Mouse (Mus musculus) granulocyte monocyte progenitor cell, adult 5-6 weeks (primary cell): Measurements from ENCODE around the gene Hoxa3. TPM values are rescaled to one million over a fixed set of nuclear protein-coding genes. Genes with fewer than 3 reads are reported as not detected.

Source experiments
- ATAC-seq: replicated peaks from 2 replicates; pipeline ENCODE4 v1.8.0; 2016; ENCODE audit warnings: mild to moderate bottlenecking, moderate TSS enrichment, inconsistent platforms; ENCODE audit not compliant: poor library complexity, severe bottlenecking
- total RNA-seq, 2 experiments: library from RNA; stranded (forward) in 1 of 2; stranded (reverse) in 1 of 2; fragments of 200-712, 200-1000 nt in 1 of 2; fragments of >200 nt in 1 of 2; fragmentation: Nextera tagmentation in 1 of 2; gene quantifications; 2 replicates each; pipeline ENCODE4 v1.2.3; 2014 to 2017

The Hoxa3 gene
- total RNA-seq (2014; fragmentation: Nextera tagmentation) = 1.7 and 3.1 TPM in 2 replicates
- total RNA-seq (2017) = 0.34 TPM in 1 of 2 replicates, not detected in the other

DNA sequence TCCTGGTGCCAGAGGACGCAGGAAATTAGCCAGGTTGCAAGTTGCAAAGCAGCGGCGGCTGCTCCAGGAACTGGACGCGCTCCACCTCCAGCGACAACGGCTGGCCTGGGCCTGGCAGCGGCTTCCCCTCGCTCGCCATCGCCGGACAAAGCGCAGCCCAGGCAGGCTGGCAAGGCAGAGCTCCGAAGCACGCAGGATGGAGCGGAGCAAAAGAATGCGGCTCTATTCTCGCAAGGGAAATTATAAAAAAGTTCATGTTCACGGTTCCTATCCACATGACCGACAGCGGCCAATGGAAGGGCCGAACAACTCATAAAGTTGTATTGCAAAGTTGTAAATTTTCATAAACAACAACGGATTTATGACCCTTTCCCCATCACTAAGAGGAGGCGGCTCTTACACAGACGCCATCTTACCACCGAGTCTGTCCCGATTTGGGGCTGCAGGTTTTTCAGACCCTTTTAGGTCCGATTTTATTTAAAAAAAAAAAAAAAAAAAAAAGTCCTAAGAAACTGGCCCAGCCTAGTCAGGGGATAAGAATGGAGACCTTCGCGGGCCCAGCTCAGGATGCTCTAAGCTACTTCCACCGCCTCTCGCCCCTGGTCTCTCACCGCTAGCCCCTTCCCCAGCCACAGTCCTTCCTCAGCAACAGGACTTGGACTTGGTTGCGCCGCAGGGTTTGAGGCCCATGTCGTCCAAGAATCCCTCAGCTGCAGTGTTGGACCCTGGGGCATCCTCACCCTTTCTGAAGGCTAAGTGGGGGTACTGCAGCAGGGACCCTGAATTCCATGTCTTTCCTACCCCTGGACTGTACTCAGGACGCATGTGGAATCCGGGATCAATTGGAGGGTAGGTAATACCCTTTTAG lies at the start of gene Hoxa3, which contains the start of gene Gm28308:
Gene Hoxa3, minus strand, starts transcription at position 218 of the 868 bp plus-strand sequence.
Gene Gm28308, minus strand, starts transcription at position 221 of the 868 bp plus-strand sequence.
- peak; percentile 8; the same call in 1 of the 2 replicates for ATAC-seq

DNA sequence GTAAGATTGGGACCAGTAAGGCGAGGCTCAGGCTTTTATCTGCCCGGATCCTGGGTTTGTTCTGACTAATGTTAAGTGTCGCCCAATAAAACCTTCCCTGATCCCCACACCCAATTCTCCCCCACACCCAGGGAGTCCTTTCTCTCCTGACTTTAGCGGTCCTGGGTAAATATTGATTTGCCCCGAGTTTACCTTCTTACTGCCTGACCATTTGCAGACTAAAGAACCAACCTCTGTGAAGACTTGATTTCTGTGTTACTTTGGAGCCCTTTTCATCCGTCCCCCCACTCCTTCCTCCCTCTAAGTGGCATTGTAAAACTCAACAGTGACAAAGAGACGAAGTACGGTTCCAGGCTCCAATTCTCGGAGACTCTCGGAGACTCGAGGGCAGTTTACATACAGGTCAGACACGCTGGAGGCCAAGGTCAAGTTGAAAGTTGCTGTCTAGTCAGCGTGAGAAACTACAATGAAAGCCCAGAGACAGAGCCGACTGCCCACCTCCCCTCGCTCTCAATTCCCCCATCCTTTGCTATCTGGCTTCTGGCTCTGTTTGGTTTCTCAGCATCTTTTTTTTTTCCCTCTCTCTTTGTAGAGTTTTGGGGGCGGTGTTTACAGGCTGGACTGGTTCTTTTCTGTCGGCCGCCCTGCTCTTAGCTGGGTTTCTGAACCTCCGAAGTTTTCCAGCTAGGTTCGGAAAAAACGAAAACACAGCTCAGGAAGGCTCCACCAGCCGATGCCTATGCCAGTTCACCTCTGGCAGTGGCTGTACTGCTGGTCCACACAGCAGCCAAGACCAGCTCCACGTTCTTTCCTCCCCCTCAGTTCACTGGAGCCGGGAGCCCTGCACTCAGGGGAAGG lies 49.6 kb upstream of the Hoxa3 start:
- ATAC-seq = no peak

DNA sequence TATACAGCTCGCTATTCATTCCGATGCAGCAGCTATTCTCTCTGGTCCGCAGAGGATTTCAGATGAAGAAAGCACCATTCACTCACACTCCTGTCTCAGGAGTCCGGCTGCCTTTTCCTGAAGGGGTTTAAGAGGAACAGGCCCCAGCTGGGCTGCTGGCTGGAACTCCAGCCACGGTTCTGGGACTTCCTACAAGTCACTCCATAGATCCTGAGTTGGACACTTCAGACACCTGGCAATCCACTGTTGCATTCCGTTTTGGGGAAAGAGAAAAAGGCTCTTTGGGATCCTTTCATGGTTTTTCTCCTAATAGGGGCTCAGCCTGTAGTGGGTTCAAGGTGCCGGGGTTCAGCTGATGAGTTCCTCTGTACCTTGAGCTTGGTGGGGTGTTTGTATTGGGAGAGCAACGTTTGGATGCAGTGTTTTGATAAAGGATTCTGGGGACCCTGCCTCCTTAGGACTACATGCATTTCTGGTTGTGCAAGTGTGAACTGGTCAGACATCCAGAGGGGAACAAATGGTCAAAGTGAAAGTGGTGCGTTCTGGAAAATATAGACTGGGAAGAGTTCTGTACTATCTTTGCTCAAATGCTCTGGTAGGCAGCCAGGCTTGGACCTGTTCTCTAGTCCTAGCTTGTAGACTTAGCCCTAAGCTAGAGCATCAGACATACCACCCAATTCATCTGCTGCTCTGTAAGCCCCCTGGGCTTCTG lies 48.8 kb upstream of the Hoxa3 start:
- ATAC-seq = no peak

DNA sequence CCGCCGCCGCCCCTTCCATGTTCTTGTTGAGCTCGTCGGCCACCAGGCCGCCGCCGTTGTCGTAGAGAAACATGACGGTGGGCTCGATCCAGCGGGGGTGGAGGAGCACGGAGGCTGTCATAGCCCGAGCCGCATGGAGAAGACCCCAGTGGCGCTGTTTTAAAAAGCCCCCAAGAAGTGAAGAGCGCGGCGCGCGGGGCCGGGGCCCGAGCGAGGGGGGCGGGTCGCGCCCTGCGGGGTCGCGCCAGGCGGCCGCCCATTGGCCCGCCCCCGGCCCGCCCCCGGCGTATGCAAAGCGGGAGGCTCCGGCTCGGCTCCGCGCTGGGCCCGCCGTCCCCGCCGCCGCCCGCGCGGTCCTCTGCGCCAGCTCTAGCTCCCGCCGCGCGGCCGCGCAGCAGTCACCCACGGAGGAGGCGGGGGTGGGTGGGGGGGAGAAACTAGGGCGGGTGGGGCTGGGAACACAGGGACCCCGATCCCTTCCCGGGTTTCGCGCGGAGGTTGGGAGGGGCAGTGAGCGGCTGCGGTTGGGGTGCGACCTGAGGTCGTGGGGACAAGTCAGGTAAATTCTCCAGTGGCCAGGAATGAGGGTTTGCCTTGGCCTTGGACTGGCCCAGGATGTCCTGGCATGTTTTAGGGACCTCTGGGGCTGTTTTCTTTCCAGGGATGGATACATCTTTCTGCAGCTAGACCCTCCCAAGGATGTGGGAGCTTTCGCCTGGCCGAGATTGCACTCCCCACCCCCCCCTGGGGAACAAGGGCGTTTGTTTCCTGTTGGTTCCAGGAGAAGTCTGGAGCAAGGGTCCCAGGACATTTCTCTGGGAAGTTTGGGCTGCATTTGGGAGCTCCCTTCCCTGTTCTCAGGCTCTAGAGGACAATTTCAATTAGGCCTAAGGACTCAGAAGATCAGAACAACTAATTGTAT lies 47.8 kb upstream of the Hoxa3 start, which contains the start of gene Hoxa13:
Gene Hoxa13, minus strand, starts transcription at position 227 of the 922 bp plus-strand sequence.
- no peak; the same call in 1 of the 2 replicates for ATAC-seq

DNA sequence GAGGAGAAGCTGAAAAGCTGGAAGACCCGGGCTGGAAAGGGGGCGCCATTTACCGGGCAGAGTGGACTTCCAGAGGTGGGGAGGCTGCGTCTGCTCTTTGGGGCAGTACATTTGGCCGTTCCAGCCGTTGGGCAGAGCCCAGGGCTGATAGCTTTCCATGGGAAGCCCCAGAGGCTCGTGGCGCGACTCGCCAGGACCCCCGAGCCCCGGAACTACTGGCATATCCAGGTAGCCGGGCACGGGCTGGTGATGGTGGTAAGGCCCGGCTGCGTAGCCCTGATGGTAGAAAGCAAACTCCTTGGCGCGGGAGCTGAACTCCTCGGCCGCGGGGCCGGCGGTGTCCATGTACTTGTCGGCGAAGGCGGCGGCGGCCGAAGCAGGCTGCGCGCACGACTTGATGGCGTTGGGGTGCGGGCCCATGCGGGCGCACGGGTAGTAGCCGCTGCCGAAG lies 46.7 kb upstream of the Hoxa3 start:
- ATAC-seq = 0 out of 2 replicates have a peak, but pooled peaks have one; percentile 16

DNA sequence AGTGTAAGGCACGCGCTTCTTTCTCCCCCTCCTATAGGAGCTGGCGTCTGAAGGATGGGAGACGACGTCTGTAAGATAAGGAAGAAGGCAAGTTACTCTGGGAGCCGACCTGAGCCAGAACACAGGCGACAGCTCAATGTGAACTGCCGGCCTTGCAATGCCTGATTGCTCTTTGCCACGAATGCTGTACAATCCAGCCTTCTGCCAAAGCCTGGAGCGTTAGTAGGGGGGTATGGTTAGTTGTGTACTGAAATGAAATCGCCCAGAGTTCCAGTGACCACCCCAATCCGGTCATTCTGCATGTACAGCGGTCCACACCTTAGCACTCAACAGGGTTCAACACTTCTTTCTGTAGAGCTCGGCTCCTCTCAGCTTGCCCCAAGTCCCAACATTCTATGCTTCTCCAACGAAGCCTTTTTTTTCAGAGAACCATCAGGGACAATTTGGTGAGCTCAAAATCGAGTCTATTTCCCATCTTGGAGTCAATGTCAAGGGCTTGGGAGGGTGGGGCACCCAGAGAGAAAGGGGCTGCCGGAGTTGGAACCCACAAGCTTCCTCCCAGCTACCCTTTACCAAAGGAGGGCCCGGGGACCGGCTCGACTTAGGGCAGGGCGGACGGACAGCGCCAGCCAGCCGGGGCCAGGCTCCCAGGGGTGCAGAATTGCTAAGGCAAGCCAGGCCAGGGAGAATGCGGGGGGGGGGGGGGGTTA lies 46.1 kb upstream of the Hoxa3 start:
- ATAC-seq = no peak

DNA sequence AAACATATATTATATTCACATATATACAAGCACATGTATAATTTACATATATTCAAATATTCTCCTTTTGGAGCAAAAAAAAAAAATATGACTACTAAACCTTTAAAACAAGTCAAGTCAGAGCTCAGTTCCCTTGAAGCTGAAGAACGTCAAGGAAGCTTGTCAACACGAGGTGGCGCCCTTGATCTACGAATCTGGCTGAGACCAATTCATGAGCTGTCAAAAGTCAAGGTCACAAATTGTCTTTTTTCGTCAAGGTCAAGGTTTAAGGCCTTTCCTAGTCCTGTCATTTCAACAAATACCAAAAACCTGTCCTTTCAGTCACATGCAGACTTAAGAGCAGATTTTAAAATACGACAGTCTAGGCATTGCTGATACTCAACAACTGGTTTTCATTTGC lies 43.8 kb upstream of the Hoxa3 start:
- peak; percentile 74 for ATAC-seq

DNA sequence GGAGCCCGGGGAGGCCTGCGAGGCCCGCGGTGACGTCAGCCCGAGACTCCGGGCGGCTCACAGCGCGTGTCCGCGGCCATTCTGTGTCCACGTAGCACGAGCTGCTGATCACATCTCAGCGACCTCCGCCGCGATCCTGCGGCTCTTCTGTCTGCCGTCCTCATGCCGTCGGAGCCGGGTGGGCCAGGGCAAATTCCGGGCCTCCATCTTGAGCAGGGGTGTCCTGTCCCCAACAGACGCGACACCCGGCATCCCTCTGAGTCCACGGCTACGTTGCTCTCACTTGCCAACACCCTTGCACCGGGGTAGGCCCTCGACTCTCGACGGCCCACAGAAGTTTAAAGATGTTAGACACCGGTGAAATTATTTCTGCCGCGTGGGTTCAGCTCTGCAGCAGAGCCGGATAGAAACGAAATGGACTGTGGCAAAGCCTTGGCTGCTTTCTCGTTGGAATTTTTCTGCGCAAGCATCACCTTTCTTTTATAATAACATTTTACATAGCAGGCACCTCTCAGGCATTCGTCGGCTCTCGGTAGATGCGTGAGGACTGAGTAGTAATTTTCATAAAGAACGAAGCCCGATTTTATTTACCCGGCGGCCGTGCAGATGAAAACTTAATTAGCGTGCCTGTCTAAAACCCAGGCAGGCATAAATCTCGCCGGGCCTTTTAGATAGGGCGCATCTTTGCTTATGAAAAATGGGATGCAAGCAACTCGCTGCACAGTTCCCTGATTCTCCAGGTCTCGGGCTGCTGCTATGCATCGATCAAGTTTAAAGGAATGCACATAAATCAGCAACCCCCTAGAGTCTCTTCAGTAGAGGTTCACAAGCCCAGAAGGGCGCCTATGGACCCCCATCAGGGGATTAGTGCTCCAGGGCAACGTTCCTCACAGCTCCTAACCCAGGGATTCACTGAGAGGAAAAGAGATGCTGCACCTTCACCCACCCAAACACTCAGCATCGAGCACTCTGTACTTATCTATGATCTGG lies 40.7 kb upstream of the Hoxa3 start:
- peak; percentile 14; the same call in 1 of the 2 replicates for ATAC-seq

DNA sequence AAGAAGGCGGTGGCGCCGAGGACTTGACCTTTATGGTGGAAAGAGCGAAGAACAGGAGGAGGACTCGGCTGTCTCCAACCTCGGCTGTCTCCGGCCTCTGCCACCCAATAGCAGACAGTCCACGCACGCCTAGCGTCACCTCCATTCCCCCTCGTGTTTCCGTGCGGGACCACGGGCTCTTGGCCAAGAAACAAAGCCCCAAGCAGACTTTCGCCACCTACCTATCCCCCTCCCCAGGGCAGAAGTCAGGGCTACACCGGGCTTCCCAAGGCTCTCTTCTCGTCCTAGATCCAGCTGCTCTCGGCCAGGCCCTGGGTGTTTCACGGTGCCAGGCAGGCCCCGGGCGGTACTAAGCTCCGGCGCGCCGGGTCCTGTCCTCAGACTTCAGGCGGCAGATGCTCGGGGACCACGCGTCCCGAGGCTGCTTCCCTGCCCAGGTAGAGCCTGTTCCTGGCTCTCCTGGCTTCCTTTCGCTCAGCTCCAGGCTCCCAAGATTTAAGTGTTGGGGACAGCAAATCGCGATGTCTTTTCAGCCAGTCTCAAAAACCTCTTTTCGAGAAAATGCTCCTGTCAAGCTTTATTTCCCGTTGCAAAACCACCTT lies 39.7 kb upstream of the Hoxa3 start:
- 0 out of 2 replicates have a peak, but pooled peaks have one; percentile 15 for ATAC-seq

DNA sequence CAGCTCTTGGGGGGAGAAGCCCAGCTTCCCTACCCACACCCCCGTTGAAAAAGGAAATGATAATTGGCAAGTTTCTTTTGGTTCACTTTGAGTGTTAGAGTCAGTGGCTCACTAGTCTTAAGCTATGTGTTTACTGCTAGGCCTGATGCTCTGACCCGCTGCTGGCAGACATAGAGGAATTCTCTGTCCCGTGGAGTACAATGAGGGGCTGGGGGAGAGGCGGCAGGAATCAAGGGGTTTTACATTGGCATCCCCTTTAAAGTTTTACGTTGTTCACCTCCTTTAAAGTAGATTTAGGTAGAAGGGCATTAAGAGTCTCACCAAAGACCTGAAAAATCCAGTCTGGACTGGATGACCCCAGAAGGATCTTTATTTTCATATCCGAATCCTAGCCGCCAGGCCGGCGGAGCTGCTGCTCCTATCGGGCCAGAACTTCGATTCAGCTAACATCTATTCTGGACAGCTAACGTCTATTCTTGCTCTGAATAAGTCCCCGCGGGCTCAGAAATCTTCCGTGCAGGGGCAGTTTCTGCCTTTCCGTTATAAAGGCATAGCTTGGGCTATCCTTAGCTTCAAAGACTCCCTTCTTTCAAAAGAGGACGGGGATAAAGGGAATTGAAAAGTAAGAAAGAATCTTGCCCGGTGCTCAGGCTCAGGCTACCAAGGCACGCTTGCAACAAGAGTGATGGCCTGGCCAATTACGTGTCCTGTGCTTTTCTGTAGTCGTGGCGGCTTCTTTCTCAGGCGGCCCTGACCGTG lies 39.1 kb upstream of the Hoxa3 start:
- ATAC-seq = no peak

DNA sequence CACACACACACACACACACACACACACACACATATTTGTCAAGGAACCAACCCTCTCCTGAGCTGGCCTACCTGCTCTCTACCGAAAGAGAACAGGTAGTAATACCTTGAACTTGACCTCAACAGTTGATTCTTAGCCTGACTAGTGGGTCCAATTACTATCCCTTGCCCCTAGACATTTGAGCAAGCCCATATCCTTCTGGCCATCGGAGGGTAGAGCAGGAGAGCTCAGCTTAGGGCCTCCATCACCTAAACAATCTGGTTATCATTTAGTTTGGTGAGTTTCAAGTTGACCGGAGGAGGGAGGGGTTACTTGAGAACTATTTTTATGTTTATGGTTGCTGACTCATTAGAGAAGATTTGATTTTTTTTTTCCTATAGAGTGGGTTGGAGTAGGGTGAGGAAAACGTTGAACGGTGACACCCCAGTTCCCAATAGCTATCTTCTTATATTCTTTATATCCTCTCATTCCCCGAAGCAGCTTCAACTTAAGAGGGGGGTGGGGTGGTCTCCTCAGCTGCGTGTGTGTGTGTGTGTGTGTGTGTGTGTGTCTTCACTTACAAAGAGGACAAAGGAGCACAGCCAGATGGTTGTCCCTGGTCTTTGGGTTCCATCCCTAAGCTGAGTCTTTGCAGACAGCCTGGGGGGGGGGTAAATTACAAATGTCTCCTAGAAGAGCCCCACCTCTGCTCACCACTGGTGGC lies 38.2 kb upstream of the Hoxa3 start:
- no peak for ATAC-seq

DNA sequence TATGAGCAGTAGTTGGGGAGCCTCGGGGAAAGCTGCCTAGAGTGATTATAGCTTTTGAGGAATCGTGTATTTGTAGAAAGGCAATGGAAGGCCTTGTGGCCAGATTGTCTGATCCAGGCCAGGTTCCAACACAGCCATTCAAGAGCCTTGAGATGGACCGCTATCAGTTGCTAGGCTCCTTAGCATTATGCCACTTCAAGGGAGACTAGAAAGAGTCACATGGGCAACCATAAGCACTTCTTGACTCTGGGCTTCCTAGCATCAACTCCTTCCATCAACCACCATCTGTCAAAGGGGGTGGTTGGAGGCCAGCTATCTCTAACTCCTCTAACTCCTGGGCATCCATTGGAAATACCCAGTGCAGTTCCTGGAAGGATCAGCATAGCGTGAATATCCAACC lies 36.7 kb upstream of the Hoxa3 start:
- ATAC-seq = no peak

DNA sequence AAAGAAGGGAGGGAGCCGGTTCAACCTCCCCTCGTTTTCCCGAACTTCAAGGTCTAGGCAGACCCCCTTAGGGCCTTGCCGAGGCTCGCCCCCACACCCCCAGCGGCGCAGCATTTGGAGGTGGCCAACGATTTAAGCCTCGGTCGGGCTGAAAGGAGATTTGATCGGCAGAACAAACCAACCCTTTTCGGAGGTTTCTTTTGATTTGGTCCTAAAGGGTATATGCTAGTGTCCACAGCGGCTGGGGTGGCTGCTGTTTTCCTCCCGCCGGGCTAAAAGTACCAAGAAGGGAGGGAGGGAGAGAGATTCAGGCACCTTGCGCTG lies 36.2 kb upstream of the Hoxa3 start:
- no peak for ATAC-seq

DNA sequence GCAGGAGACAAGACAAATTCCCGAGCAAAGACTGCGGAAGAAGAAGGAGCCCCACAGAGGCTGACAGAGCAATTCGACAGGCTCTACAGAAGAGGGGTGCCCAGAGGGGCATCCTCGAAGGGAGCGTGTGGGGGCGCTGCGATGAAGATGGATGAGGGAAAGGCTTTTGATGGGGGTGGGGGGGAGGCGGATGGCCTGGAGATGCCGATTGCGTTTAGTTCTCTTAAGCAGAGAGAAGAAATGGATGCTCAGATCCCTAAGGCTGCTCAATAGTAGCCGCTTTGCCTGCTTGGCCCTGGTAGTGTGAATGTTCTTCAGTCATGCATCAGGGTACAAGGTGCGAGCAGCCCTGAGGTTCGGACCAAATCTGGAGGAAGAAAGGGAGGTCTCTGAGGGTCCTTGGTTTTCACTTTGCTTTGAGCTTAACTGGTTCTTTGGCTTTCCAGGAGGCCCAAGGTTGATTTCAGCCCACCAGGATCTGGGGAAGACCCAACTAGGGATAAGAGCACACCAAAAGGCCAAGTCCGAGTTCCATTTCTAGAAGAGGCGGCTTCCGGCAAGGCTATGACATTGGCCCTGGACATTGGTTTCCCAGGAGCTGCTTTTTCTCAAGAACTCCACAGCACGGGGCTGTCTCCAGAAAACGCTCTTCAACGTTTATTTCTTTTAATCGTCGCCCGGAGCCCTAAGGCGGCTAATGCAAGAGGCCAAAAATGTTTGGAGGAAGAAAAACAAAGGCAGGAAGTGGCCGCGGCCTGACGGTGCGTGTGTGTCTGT lies 35.7 kb upstream of the Hoxa3 start:
- ATAC-seq = no peak
